Mouse (Mus musculus) embryo, embryonic 11 days (tissue): ENCODE results near the gene Csmd2.
A peak's percentile ranks its signal among the peaks of the same experiment; 100 is the strongest.
"Not testable (repeated sequence)": the region's sequence is repeated elsewhere in the genome, so short reads cannot be mapped to it uniquely, and the experiment has no call there.

Experiments used
- DNase-seq: peaks from one replicate; pipeline ENCODE4 v3.0.0-alpha.2; 2015

Csmd2 gene

DNA sequence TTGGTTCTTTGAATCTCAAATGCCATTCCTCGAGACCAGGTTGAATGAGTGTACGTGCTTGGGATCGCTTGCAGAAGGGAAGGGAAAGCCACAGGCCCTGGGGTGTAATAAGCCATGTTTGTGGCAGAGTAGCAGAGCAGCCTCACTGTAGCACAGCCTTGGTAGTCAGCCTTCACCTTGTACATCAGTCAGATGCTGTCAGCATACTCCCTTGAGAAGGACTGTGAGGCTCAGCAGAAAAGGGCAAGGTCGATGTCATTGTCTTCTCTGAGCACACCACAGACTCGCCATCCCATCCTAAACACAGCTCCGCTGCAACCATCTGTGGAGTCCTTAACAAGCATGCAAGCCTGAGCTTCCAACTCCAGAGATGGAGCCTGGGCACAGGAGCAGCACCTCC lies 533.6 kb downstream of the Csmd2 start:
- no peak for DNase-seq

DNA sequence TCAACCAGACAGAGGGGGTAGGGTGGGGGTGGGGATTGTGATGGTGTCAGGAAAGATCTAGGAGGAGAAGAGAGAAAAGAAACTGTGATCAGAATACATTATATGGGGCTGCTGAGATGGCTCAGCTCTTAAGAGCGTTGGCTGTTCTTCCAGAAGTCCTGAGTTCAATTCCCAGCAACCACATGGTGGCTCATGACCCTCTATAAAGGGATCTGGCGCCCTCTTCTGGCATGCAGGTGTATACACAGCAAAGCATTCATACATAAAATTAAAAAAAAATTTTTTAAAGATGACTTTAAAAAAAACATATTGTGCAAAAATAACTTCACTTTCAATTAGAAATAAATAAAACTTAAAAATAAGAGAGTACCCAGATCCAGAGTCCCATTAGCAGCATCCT lies 555.7 kb downstream of the Csmd2 start:
- peak; percentile 49 for DNase-seq

DNA sequence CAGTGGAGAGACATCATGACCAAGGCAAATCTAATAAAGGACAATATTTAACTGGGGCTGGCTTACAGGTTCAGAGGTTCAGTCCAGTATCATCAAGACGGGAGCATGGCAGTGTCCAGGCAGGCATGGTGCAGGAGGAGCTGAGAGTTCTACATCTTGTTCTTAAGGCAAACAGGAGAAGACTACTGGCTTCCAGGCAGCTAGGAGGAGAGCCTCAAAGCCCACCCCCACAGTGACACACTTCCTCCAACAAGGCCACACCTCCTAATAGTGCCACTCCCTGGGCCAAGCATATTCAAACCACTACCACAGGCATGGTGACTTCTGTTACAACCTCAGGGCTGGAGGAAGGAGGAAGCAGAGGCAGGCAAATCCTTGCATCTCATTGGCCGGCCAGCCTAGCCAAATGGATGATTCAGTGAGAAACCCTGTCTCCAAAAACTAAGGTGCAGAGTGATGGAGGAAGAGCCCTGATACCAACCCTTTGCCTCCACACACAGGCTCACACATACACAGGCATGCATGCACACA lies 556.4 kb downstream of the Csmd2 start:
- not testable (repeated sequence) for DNase-seq

DNA sequence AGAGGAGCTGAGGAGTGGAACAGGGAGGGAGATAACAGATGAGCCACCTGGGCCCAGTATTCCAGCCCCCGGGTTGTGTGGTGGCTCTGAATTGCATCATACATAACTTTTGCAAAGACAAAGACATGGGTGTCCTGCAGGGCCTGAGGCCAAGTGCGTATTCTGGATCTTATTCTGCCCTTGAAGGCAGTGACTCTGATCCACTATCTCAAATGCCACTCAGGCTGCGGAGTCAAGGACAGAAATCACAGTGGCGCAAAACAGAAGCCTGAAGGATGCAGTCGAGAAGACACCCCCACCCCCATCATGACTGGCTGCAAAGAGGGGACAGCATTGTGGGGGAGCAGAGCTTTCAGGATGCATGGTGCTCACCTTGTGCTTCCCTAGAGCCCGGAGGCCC lies 563.1 kb downstream of the Csmd2 start:
- DNase-seq = no peak

DNA sequence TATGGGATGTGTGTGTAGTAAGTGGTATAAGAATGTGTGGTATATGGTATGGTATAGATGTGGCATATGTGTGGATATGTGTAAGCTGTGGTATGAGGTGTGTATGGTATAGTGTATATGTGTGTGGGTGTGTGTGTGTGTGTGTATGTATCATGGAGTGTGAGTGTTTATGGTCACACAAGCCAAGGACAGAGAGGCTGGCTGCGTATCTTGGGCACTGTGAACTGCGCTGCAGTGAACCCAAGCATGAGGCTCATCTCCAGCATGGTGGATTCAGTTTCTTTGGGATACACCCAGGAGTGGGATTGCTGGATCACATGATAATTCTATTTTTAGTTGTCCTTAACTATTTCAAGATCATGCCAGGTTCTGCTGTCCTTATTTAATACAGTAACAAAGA lies 566.5 kb downstream of the Csmd2 start:
- no peak for DNase-seq

DNA sequence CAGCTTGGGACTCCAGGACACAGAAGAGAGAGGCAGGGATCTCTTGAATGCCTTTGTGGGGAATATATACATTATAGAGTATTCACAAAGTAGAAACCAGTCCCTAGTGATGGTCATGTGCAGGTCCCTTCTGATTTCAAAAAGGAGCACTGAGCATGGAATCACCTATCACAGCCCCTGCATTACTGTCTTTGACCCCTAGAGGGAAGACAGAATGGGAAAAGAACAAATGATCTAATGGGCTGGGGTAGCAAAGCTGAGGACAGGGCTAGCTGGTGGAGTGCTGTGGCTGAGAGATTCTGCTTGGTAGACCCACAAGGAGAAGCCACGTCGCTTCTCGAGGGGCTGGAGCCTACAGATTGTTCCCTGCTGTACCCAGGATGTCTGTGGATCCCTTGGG lies 572.7 kb downstream of the Csmd2 start:
- peak; percentile 11 for DNase-seq

DNA sequence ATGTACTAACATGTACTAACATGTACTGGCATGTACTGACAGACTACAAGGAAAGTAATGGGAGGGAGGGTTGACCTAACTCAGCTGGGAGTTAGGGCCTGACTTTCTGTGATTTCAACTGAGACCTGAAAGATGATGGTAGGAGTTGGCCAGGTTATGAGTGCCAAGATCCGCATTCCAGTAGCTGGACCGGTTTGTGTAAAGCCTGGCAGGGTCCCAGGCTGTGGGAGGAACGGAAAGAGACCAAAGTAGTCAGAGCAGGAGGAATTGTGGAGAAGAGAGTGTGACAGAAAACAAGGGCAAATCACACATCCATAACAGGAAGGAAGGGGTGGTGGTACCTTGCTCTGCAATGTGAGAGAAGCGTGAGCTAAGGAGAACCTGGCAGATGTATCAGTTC lies 588.2 kb downstream of the Csmd2 start:
- no peak for DNase-seq

DNA sequence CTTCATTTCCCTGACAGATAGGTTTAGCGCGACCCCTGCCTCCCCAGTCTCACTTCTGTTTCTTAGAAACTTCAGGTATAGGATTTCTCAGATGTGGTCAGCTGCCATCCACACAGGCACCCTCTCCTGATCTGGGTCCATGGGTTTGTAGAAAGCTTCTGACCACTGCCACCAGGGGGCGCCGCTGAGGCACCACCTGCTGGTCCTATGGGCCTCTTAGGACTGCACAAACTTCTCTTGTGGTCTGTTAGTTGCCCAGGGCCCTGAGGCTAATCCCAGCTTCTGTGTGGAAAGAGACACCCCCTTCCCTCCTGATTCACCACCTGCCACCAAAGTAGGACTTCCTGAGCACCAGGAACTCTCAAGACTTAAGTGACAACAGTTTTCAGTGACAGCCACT lies 591.5 kb downstream of the Csmd2 start:
- DNase-seq = no peak

DNA sequence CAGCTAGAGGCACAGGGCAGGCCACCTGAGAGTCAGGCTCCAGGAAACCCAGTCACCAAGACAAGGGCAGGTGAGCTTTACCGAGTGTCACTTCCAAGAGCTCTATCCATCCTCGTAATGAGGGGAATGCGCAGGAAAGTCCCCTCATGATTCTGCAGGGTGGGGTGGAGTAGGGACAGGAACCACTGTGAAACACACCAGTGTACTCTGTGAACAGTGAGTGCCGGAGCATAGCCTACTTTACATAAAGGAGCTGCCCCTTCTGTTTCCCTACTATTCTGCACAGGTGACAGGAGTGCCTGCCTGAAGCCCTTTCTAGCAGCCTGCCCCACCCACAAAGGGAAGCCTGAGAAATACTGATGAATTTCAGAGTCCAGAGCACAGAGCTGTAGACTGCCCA lies 605.6 kb downstream of the Csmd2 start:
- no peak for DNase-seq

DNA sequence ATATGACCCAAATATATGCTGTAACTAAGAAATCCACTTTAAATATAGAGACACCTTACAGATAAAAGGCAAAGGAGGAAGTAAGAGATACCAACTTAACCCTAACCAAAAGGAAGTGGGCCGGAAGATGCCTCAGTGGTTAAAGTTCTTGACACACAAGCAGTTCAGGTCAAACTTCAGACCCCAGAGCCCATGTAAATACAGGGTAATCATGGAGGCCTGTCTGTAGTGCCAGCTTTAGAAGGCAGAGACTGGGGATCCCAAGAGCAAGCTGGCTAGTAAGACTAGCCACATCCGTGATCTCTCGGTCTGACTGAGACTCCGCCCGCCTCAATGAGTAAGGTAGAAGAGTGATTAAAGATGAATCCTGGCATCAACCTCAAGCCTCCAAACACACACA lies 606.4 kb downstream of the Csmd2 start:
- no peak for DNase-seq

DNA sequence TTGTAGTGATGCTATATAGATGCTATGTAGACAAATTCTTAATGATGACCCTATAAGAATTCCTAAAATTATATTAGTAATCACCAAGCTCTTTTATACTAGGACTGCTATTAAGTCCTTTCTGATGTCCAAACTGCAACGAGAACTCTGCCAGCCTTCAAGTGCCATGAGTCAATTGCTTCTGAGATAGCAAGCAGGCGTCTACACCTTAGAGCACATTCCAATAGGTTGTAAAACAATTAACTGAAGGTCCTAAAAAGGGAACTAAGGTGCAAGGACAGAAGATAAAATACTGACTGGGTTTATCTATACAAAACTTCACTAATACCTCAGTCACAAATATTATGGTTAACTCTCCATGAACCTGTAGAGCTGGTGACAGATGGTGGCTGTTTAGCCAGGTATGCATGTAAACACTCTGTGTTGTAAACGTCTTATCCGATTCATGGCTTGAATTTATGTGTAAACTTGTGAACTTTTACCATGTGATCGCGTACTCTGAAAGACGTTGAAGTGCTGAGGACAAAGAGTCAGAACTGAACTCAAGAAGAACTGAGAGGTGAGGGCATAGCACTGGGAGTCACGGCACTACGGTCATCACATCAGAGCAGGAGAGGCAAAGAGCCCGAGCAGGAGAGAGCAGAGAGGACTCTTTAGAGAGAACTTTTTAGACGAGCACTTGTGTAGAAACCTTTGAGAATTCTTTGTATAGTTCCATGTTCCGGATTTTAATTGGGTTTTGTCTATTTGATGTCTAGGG lies 610.3 kb downstream of the Csmd2 start:
- no peak for DNase-seq

DNA sequence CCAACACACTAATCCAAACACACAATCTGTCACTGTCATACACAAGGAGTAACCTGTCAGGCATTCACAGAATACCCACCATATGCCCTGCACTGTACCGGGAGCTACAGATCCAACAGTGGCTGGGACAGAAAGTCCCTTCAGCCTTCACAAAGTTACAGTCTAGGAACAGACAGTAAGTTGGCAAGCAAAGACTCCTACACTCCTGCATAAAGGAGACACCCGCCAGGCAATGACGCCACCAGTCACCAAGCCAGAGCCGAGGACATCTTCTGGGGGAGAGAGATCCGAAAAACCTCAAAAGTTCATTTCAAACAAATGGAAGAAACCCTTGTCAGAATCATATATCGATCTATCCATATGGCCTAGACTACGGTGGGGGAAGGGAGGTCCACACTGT lies 618.9 kb downstream of the Csmd2 start:
- DNase-seq = no peak

DNA sequence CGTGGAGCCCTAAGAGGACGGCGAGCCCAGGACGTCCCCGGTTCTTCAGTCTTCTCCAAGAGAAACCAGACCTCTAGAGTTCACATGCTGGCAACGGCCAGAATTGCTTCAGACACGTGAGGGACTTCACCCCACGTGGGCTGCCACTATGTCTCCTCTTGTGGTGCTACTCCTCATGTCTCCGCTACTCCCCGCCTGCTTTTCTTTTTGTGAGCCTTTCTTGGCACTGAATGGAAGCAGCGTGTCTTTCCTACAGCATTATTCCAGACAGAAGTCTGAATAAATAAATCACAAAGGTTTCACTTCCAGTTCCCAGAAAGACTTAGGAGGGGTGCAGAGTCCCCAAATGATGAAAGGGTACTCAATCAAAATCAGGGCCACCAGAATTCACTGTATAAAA lies 620.0 kb downstream of the Csmd2 start:
- DNase-seq = no peak

DNA sequence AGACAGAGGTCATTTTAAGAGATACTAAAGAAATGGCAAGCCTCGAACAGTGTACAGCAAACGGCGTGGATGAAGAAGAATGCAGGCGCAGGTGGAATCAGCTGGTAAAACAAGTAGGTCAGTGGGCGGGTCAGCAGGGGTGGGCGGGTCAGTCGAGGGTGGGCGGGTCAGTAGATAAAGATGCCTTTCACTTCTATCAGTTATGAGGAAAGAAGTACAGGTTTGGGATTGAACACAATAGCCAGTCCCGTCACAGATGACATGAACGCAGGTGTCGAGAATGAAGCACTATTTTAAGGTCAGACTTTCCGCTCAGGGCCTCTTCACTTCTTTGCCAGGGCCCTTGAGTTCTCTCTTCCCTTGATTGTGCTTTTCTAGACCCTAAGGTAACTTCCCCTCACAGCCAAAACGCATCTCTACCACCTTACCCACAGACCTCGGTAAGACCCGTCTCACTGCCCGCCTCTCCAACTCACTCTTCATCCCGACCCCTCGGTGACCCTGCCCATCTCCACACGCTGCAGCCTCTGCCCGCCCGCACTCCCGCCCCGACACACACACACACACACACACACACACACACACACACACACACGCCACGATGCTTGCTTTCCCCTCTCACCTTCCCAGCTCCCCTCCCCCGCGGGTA lies 621.7 kb downstream of the Csmd2 start:
- no peak for DNase-seq

DNA sequence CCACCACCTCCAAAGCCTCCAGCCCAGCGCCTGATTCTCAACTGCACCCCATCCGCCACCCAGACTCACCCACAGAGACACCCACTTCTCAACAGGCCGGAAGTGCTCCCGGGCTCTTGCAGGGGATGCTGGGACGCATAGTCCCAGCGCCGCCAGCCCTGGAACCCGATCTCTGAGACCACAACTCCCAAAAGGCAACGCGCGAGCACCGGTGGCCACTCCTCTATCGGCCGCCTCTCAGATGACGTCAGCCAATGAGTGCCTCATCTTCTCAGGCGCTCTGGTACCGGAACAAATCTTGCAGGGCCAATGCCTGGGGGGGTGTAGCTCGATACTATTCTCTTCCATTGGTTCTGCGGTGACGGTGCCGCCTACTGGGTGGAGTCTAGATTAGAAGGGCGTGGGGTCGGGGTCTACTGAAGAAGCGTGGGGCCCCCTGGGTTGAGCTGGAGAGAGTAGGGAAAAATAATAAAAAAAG lies 622.3 kb downstream of the Csmd2 start, which contains the start of gene Zscan20:
Gene Zscan20 (minus strand): TSS at position 174 of the 478 bp plus-strand sequence.
- peak; percentile 99 for DNase-seq

DNA sequence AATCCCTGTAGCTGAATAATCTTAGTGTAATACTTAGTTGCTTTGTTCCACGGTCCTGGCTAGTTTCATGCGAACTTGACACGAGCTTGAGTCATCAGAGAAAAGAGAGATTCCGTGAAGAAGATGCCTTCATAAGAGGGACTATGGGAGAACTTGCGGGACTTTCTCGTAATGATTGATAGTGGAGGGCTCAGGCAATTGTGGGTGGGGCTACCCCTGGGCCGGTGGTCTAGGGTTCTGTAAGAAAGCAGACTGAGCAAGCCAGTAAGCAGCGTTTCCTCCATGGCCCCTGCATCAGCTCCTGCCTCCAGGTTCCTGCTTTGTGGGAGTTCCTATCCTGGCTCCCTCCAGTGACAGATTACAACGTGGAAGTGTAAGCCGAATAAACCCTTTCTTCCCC lies 623.0 kb downstream of the Csmd2 start:
- DNase-seq = peak; percentile 21

DNA sequence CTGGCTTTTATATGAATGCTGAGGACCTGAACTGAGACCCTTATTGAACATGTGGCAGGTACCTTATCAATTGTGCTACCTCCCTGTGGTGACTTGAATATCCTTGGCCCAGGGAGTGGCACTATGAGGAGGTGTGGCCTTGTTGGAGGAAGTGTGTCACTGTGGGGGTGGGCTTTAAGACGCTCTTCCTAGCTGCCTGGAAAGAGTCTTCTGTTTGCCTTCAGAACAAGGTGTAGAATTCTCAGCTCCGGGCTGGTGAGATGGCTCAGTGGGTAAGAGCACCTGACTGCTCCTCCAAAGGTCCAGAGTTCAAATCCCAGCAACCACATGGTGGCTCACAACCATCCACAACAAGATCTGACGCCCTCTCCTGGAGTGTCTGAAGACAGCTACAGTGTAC lies 624.1 kb downstream of the Csmd2 start:
- DNase-seq = not testable (repeated sequence)

DNA sequence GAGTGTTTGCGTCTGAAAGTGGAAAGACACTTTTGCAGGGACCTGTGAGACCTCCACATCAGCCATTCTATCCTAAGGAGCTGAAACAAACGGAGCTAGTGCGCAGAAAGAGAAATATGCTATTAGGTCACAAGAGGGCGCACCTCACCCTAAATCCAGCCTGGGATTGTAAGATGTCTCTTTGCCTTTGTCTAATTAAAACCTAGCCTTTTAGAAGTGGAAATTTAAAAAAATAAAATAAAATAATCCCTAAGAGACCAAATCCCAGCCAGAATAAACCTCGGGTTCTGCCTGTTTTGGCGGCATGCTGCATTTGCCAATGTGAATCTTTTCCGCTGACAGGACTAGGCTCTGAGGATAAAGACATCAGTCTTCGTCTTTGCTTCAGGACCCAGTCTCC lies 625.7 kb downstream of the Csmd2 start:
- DNase-seq = peak; percentile 81

DNA sequence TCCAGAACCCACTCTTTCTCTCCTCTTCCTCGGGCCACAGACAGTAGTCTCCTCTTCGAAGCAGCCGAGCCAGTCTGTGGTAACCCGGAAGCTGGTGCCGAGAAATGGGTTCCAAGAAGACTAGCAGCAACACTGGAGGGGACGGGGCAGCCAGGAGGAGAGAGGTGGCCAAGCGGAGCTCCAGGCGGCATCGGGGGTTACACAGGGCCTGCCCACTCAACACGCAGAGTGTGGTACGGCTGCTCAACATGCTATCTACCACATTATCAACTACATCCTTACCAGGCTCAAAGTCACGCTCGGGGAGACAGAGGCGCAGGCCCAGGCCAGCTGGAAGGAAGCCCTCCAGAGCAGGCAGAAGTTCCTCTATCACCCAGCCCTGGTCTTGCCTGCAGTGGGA lies 628.1 kb downstream of the Csmd2 start:
- no peak for DNase-seq
